Mouse (Mus musculus): ENCODE data around the gene Atpaf2. TPM values are rescaled to one million over a fixed set of nuclear protein-coding genes. Genes with fewer than 3 reads are reported as not detected.

The Atpaf2 gene
- total and polyA plus RNA-seq, 3 experiments = 47.8 to 79.2 (median 78.6) TPM

DNA sequence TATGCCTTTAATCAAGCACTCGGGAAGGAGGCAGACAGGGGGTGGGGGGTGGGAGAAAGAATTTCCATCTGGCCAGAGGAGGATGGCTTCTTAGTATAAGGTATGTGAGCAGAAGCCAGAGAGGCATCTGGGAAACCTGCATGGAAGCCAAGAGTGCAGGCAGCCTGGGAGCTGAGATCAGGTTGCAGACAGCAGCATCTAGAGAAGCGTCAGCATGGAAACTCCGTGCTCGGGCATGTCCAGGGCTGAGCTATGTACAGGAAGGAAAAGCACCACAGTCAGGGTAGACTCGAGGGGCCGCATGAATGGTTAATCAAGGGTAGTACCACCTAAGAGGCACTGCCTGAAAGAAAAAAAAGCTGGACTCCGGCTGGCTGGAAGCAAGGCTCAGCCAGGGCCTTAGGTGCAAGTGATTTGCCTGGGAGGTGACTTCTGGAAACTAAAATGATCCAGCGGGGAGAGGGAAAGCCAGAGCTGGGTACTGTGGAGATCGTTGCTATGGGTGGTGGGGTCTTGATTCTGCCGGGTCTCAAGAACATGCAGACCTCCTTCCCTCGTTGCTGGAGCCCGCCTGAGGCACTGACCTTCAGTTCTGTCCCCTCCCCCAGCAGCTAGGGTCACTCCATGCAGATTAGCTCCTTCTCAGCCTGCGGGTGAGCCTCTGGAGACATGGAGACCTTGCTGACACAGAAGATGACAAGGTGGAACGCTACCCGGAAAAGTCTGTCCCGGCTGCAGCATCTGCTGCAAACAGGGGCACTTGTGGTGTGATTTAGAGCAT lies 51.8 kb downstream of the Atpaf2 start:
- H3K27ac ChIP-seq (ENCODE audit: insufficient read depth, low read depth) = peak overlapping the region; percentile 18; the same call in 1 of the 2 replicates
- no peak overlapping the region for H3K4me3 ChIP-seq (replicated peaks in 1 of 3; ENCODE audit: low read depth in 2 of 3, low read length in 2 of 3, poor library complexity in 1 of 3)
- H3K27me3 ChIP-seq (replicated peaks) = no peaks in the 10 kb centered on the region
- H3K79me2 ChIP-seq (replicated peaks; ENCODE audit: control insufficient read depth, extremely low read depth, insufficient read depth, poor library complexity, severe bottlenecking) = no peaks in the 10 kb centered on the region
- dilution Hi-C loops (cut with MboI; ENCODE audit: extremely low pct_ligation_motif_present, extremely low pct_unique_long_range_greater_than_20kb, low sequenced_read_pairs) (no loop called here), in situ Hi-C loops (cut with MboI; ENCODE audit: low pct_ligation_motif_present, low pct_unique_long_range_greater_than_20kb, low sequenced_read_pairs) (no loop called here)
- TF ChIP-seq EP300 (IDR thresholded peaks at IDR 0.05; ENCODE audit: low read length) (peak; percentile 59), POLR2A (IDR thresholded peaks at IDR 0.05; ENCODE audit: low read depth, low read length) (peak; percentile 53; the same call in 1 of the 2 replicates), IRF4 (IDR thresholded peaks at IDR 0.05; ENCODE audit: low read depth, low read length) (peak; percentile 74), TBP (conservative IDR thresholded peaks at IDR 0.05; ENCODE audit: low read depth, low read length) (0 out of 2 replicates have a peak, but pooled peaks have one; percentile 11), MYC (IDR thresholded peaks at IDR 0.05; ENCODE audit: low read depth, low read length) (0 out of 2 replicates have a peak, but pooled peaks have one; percentile 20), ZMIZ1 (IDR thresholded peaks at IDR 0.05; ENCODE audit: low read depth, low read length) (no peak), ZNF384 (IDR thresholded peaks at IDR 0.05; ENCODE audit: low read depth, low read length) (peak; percentile 73), ELF1 (IDR thresholded peaks at IDR 0.05; ENCODE audit: low read depth, low read length) (peak; percentile 49), TCF12 (IDR thresholded peaks at IDR 0.05; ENCODE audit: low read depth, low read length) (peak; percentile 72; the same call in 1 of the 2 replicates), SIN3A (IDR thresholded peaks at IDR 0.05; ENCODE audit: low read length) (peak; percentile 1; the same call in 1 of the 2 replicates), CHD1 (IDR thresholded peaks at IDR 0.05; ENCODE audit: low read depth, low read length) (peak; percentile 98; the same call in 1 of the 2 replicates), CHD2 (IDR thresholded peaks at IDR 0.05; ENCODE audit: low read length) (peak; percentile 14; the same call in 1 of the 2 replicates), JUND (conservative IDR thresholded peaks at IDR 0.05; ENCODE audit: low read depth, low read length) (no peak), BHLHE40 (IDR thresholded peaks at IDR 0.05; ENCODE audit: low read depth, low read length) (peak; percentile 24; the same call in 1 of the 2 replicates), UBTF (IDR thresholded peaks at IDR 0.05; ENCODE audit: low read depth, low read length) (no peak)
- H3K4me2 ChIP-seq (ENCODE audit: insufficient read depth, low read depth, poor library complexity, severe bottlenecking) = peak overlapping the region; percentile 49
- H3K9me3 ChIP-seq (replicated peaks; ENCODE audit: low read length) = no peaks in the 10 kb centered on the region
- peaks cover 15 to 29% of the 10 kb centered on the region in 2 experiments for H3K4me1 ChIP-seq (ENCODE audit: control insufficient read depth in 1 of 2, insufficient read depth in 2 of 2)
- H3K36me3 ChIP-seq (replicated peaks in 1 of 2; ENCODE audit: control insufficient read depth in 1 of 2, insufficient read depth in 1 of 2, low read length in 1 of 2) = no peaks in the 10 kb centered on the region
- peak overlapping the region; percentile 42 for H3K9ac ChIP-seq (ENCODE audit: insufficient read depth, low read depth)
- peak; percentile 58 for DNase-seq (ENCODE audit: extremely low read depth)

DNA sequence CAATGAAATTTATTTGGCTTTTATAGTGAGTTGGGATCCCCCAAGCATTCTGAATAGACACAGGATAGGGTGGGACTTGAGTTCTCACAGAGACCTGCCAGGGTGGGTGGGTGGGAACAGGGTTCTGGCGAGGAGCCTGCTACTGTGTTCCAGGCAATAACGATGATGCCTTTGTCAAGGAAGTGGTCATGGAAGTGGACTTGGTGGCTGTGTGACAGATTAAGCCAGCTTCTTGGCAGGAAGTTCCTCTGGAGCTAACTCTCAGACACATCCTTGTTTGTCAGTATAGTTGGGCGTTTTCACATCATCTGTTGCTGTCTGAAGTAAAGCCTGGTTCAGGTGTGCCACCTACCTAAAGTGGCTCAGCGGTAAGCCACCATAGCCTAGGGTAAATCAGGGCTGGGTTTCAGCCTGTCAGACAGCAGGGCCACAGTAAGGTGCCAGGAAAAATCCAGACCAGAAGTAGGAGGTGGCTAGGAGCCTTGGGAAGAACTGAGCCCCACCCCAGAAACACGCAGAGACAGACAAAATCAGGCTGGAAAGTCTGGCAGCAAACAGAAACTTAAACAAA lies 57.5 kb downstream of the Atpaf2 start:
- Histone ChIP-seq H3K4me1 (ENCODE audit: control insufficient read depth in 1 of 2, insufficient read depth in 2 of 2) (peaks cover 0 to 7% of the 10 kb centered on the region in 2 experiments; a peak in 2 of 4 replicates), H3K27ac (ENCODE audit: insufficient read depth, low read depth) (no peak overlapping the region), H3K79me2 (replicated peaks; ENCODE audit: control insufficient read depth, extremely low read depth, insufficient read depth, poor library complexity, severe bottlenecking) (no peaks in the 10 kb centered on the region), H3K4me3 (replicated peaks in 1 of 3; ENCODE audit: low read depth in 2 of 3, low read length in 2 of 3, poor library complexity in 1 of 3) (no peak overlapping the region), H3K36me3 (replicated peaks in 1 of 2; ENCODE audit: control insufficient read depth in 1 of 2, insufficient read depth in 1 of 2, low read length in 1 of 2) (no peaks in the 10 kb centered on the region), H3K27me3 (replicated peaks) (no peaks in the 10 kb centered on the region), H3K9me3 (replicated peaks; ENCODE audit: low read length) (no peaks in the 10 kb centered on the region), H3K4me2 (ENCODE audit: insufficient read depth, low read depth, poor library complexity, severe bottlenecking) (no peak overlapping the region), H3K9ac (ENCODE audit: insufficient read depth, low read depth) (no peak overlapping the region)
- in situ Hi-C loops (cut with MboI; ENCODE audit: low pct_ligation_motif_present, low pct_unique_long_range_greater_than_20kb, low sequenced_read_pairs) (loop anchor here (5.0 kb wide), 1 partner anchor 37 kb away; no protein-coding TSS in a partner anchor), dilution Hi-C loops (cut with MboI; ENCODE audit: extremely low pct_ligation_motif_present, extremely low pct_unique_long_range_greater_than_20kb, low sequenced_read_pairs) (no loop called here)
- DNase-seq (ENCODE audit: extremely low read depth) = no peak
- no peak for TF ChIP-seq USF2 (conservative IDR thresholded peaks at IDR 0.05; ENCODE audit: low read depth, low read length)
- no peak for TF ChIP-seq ELF1 (IDR thresholded peaks at IDR 0.05; ENCODE audit: low read depth, low read length)
- TF ChIP-seq KAT2A (IDR thresholded peaks at IDR 0.05; ENCODE audit: insufficient replicate concordance, low read length) = no peak

Measured in CH12.LX (cell line).